Comparison of ENCODE assay signal across 20 mouse cellular contexts in the genomic region with DNA sequence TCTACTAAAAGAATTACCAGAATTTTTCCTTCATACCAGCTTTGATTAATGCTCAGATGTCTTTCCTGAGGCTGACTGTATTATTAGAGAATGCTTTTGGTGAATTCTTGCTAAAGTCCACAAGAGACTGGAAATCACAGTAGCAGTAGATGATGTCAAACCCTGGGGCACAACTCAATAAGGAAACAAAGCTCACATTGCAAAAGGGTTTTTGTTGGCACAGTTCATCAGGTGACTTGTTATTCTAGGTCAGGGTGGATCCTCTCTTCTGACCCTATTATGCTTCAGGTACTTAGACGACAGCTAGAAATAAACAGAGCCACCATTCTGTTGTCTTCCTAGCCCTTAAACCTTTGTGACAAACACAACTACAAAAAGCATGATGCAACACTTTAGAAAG.
A peak's percentile ranks its signal among the peaks of the same experiment; 100 is the strongest.
DNase-seq lines count a peak whose midpoint lies in the region; ATAC-seq and TF ChIP-seq lines count a peak whose summit lies in the region.
"Had no signal": no experiment of that assay in that cellular context is flagged by ENCODE, and none has a peak within 500 bp of the region (broad histone marks: within the 10 kb centered on the region; RNA-seq: fewer than 3 reads in every experiment).

No protein-coding gene starts in this region.

- DNase-seq in liver, adult 2 months (ENCODE audit: extremely low read depth, low read depth, low spot score) = peak; percentile 97
- DNase-seq in liver = no peak
- peak; percentile 14 for DNase-seq in liver, postnatal 0 days
- no peak for DNase-seq in liver, embryonic 11.5 days (ENCODE audit: low spot score)
- DNase-seq: adrenal gland, adult 2 months; adrenal gland, adult 8-10 months; adrenal gland, postnatal 10 days; adrenal gland, postnatal 14 days; adrenal gland, postnatal 25 days; B cell, adult 2 months; cerebellum, adult 11 months; cerebellum, adult 11-12 months; cerebellum, adult 18-20 months had no signal

- TF ChIP-seq CTCF in liver, adult 2 months (IDR thresholded peaks at IDR 0.05; ENCODE audit: low read depth, low read length) = no peak
- no peak for TF ChIP-seq CTCF in liver, postnatal 0 days (IDR thresholded peaks at IDR 0.05; ENCODE audit: low read depth)

- H3K27ac ChIP-seq in liver, adult 2 months (replicated peaks; ENCODE audit: insufficient read depth, low read depth, low read length) = no peak overlapping the region
- no peak overlapping the region for H3K27ac ChIP-seq in liver, embryonic 12.5 days
- H3K27ac ChIP-seq in liver, embryonic 16.5 days (ENCODE audit: low read length) = 0 out of 2 replicates have a peak overlapping the region, but pooled peaks have one; percentile 5
- peak overlapping the region; percentile 79 for H3K27ac ChIP-seq in liver, postnatal 0 days (ENCODE audit: low read depth)
- H3K27ac ChIP-seq in liver, embryonic 11.5 days (ENCODE audit: low read depth, low read length) = no peak overlapping the region

- no peak for ATAC-seq in liver, embryonic 12.5 days
- ATAC-seq in liver, embryonic 16.5 days (ENCODE audit: low read depth) = peak; percentile 41; the same call in 1 of the 2 replicates
- ATAC-seq in liver, postnatal 0 days = peak; percentile 82
- ATAC-seq in liver, embryonic 11.5 days (replicated peaks; ENCODE audit: low FRiP score) = no peak
- ATAC-seq: activated CD4-positive, CD25-positive, alpha-beta regulatory T cell, adult 4 months; CD4-positive, CD25-positive, alpha-beta regulatory T cell, adult 4 months; Patski had no signal

- no peak overlapping the region for H3K4me3 ChIP-seq in liver, adult 2 months (ENCODE audit: insufficient read depth, low read depth, low read length)
- H3K4me3 ChIP-seq in liver, embryonic 12.5 days = no peak overlapping the region
- H3K4me3 ChIP-seq in liver, embryonic 16.5 days (ENCODE audit: low read depth, low read length) = no peak overlapping the region
- H3K4me3 ChIP-seq in liver, postnatal 0 days (ENCODE audit: low read depth, low read length) = no peak overlapping the region
- no peak overlapping the region for H3K4me3 ChIP-seq in liver, embryonic 11.5 days (ENCODE audit: low read depth, low read length)

- H3K36me3 ChIP-seq in liver, adult 2 months (ENCODE audit: control insufficient read depth, insufficient read depth, low read length) = no peaks in the 10 kb centered on the region
- no peaks in the 10 kb centered on the region for H3K36me3 ChIP-seq in liver, embryonic 12.5 days
- H3K36me3 ChIP-seq in liver, embryonic 16.5 days (ENCODE audit: control insufficient read depth, insufficient read depth) = no peaks in the 10 kb centered on the region
- no peaks in the 10 kb centered on the region for H3K36me3 ChIP-seq in liver, postnatal 0 days (replicated peaks; ENCODE audit: insufficient read depth, low read length)
- H3K36me3 ChIP-seq in liver, embryonic 11.5 days (ENCODE audit: control insufficient read depth, insufficient read depth, low read length) = no peaks in the 10 kb centered on the region
- H3K36me3 ChIP-seq: G1E had no signal

- H3K79me2 ChIP-seq in liver, adult 2 months (ENCODE audit: control insufficient read depth, insufficient read depth, low read length) = no peaks in the 10 kb centered on the region

- H3K9me3 ChIP-seq in liver, embryonic 12.5 days (replicated peaks) = no peaks in the 10 kb centered on the region
- H3K9me3 ChIP-seq in liver, embryonic 16.5 days (replicated peaks; ENCODE audit: control insufficient read depth, low read length) = no peaks in the 10 kb centered on the region
- H3K9me3 ChIP-seq in liver, postnatal 0 days (ENCODE audit: low read length) = no peaks in the 10 kb centered on the region
- H3K9me3 ChIP-seq in liver, embryonic 11.5 days (ENCODE audit: control insufficient read depth, low read length) = no peaks in the 10 kb centered on the region

- no peak overlapping the region for H3K9ac ChIP-seq in liver, adult 2 months (ENCODE audit: low read depth, low read length)
- H3K9ac ChIP-seq in liver, embryonic 12.5 days = no peak overlapping the region
- H3K9ac ChIP-seq in liver, embryonic 16.5 days (ENCODE audit: low read depth, low read length) = no peak overlapping the region
- no peak overlapping the region for H3K9ac ChIP-seq in liver, postnatal 0 days (replicated peaks)
- H3K9ac ChIP-seq in liver, embryonic 11.5 days (ENCODE audit: low read depth, low read length) = no peak overlapping the region

- WGBS in liver, adult 2 months = 30% methylated on average over 1 of the region's 1 CpGs
- 72% methylated on average over 1 of the region's 1 CpGs for WGBS in liver, embryonic 12.5 days (ENCODE audit: insufficient replicate concordance)
- 50% methylated on average over 1 of the region's 1 CpGs for WGBS in liver, embryonic 16.5 days (ENCODE audit: insufficient replicate concordance)
- 58% methylated on average over 1 of the region's 1 CpGs for WGBS in liver, postnatal 0 days (ENCODE audit: insufficient replicate concordance)
- 82% methylated on average over 1 of the region's 1 CpGs for WGBS in liver, embryonic 11.5 days

- H3K4me1 ChIP-seq in liver, adult 2 months (ENCODE audit: control insufficient read depth, insufficient read depth, low read length) = peaks cover 6% of the 10 kb centered on the region
- H3K4me1 ChIP-seq in liver, embryonic 12.5 days = no peaks in the 10 kb centered on the region
- no peaks in the 10 kb centered on the region for H3K4me1 ChIP-seq in liver, embryonic 16.5 days (ENCODE audit: control insufficient read depth, low read depth, low read length)
- H3K4me1 ChIP-seq in liver, postnatal 0 days (ENCODE audit: insufficient read depth) = no peaks in the 10 kb centered on the region
- H3K4me1 ChIP-seq in liver, embryonic 11.5 days (replicated peaks; ENCODE audit: control insufficient read depth, insufficient read depth, low read length) = no peaks in the 10 kb centered on the region

- H3K27me3 ChIP-seq in liver, adult 2 months (ENCODE audit: control insufficient read depth, insufficient read depth, low read length) = no peaks in the 10 kb centered on the region
- H3K27me3 ChIP-seq in liver, embryonic 12.5 days (replicated peaks) = no peaks in the 10 kb centered on the region
- H3K27me3 ChIP-seq in liver, embryonic 16.5 days (ENCODE audit: control insufficient read depth, insufficient read depth, low read depth, low read length) = no peaks in the 10 kb centered on the region
- H3K27me3 ChIP-seq in liver, postnatal 0 days (ENCODE audit: insufficient read depth, low read length) = no peaks in the 10 kb centered on the region
- H3K27me3 ChIP-seq in liver, embryonic 11.5 days (replicated peaks; ENCODE audit: control insufficient read depth, insufficient read depth, low read length) = no peaks in the 10 kb centered on the region
- H3K27me3 ChIP-seq: CH12.LX, Patski had no signal

- H3K4me2 ChIP-seq in liver, embryonic 12.5 days = no peak overlapping the region
- H3K4me2 ChIP-seq in liver, embryonic 16.5 days (ENCODE audit: low read depth, low read length) = no peak overlapping the region
- no peak overlapping the region for H3K4me2 ChIP-seq in liver, postnatal 0 days (ENCODE audit: low read depth, low read length)
- no peak overlapping the region for H3K4me2 ChIP-seq in liver, embryonic 11.5 days

- no peak for TF ChIP-seq POLR2A in liver, adult 2 months (IDR thresholded peaks at IDR 0.05; ENCODE audit: extremely low read depth, insufficient read depth, low read length)

- TF ChIP-seq EP300 in liver, postnatal 0 days (IDR thresholded peaks at IDR 0.05; ENCODE audit: low read depth) = peak; percentile 59; the same call in 1 of the 2 replicates

Comparison
In these comparisons a context has a peak if more than half of its experiments do, and no peak if none do; other contexts are left out.
1. DNase-seq: peak in liver, adult 2 months (single experiment) and liver, postnatal 0 days (single experiment); none in liver (single experiment) and liver, embryonic 11.5 days (single experiment).
2. H3K27ac ChIP-seq: peak in liver, embryonic 16.5 days (single experiment) and liver, postnatal 0 days (single experiment); none in liver, adult 2 months (single experiment), liver, embryonic 12.5 days (single experiment) and liver, embryonic 11.5 days (single experiment).
3. ATAC-seq: peak in liver, embryonic 16.5 days (single experiment) and liver, postnatal 0 days (single experiment); none in liver, embryonic 12.5 days (single experiment) and liver, embryonic 11.5 days (single experiment).